ENCODE assay signal across 19 mouse cellular contexts in genomic region chr5:62760791-62761504, GRCm38 (mm10). TPM values are rescaled to one million over a fixed set of nuclear protein-coding genes. Genes with fewer than 3 reads are reported as not detected.
DNase-seq lines count a peak whose midpoint lies in the region; ATAC-seq and TF ChIP-seq lines count a peak whose summit lies in the region.
"Had no signal": no experiment of that assay in that cellular context is flagged by ENCODE, and none has a peak within 500 bp of the region (broad histone marks: within the 10 kb centered on the region; RNA-seq: fewer than 3 reads in every experiment).

No protein-coding gene starts in this region.

- H3K9ac ChIP-seq in hindbrain, embryonic 16.5 days (ENCODE audit: low read depth, low read length), result no peak overlapping the region
- H3K9ac ChIP-seq in hindbrain, embryonic 13.5 days, result no peak overlapping the region
- no peak overlapping the region for H3K9ac ChIP-seq in lung, embryonic 14.5 days
- H3K9ac ChIP-seq: embryonic facial prominence, embryonic 13.5 days; forebrain, embryonic 12.5 days; liver, embryonic 12.5 days; midbrain, embryonic 12.5 days had no signal

- peaks cover 2% of the 10 kb centered on the region; the same call in 1 of the 2 replicates for H3K4me1 ChIP-seq in hindbrain, embryonic 16.5 days (ENCODE audit: control insufficient read depth, insufficient read depth, low read depth, low read length)
- H3K4me1 ChIP-seq in hindbrain, embryonic 13.5 days (replicated peaks), result peaks cover 6% of the 10 kb centered on the region; the same call in 1 of the 2 replicates
- peaks cover 10% of the 10 kb centered on the region; the same call in 1 of the 2 replicates for H3K4me1 ChIP-seq in lung, embryonic 14.5 days (ENCODE audit: insufficient read depth)

- no peak overlapping the region for H3K27ac ChIP-seq in hindbrain, embryonic 16.5 days (ENCODE audit: low read depth, low read length)
- H3K27ac ChIP-seq in hindbrain, embryonic 13.5 days, result no peak overlapping the region
- peak overlapping the region; percentile 38; the same call in 1 of the 2 replicates for H3K27ac ChIP-seq in lung, embryonic 14.5 days (ENCODE audit: low read depth)
- H3K27ac ChIP-seq: embryonic facial prominence, embryonic 13.5 days; forebrain, embryonic 12.5 days; liver, embryonic 12.5 days; midbrain, embryonic 12.5 days had no signal

- peak; percentile 73 for DNase-seq in lung, embryonic 14.5 days
- no peak for DNase-seq in lung, postnatal 25 days (ENCODE audit: low spot score)
- DNase-seq in Patski (ENCODE audit: low read depth, low spot score), result peak; percentile 59
- no peak for DNase-seq in frontal cortex, postnatal 10 days (ENCODE audit: low spot score in 2 of 2)
- no peak for DNase-seq in layer of hippocampus, adult 9-11 months
- DNase-seq: adrenal gland, adult 8-10 months; cerebellum, postnatal 14 days; thymus, adult 2 months had no signal

- WGBS in hindbrain, embryonic 16.5 days, result 59% methylated on average over 5 of the region's 5 CpGs
- WGBS in hindbrain, embryonic 13.5 days, result 60% methylated on average over 5 of the region's 5 CpGs
- 25% methylated on average over 5 of the region's 5 CpGs for WGBS in lung, embryonic 14.5 days

- CTCF ChIA-PET in Patski (lab: Charles Lee), result no interaction called here

- no peak overlapping the region for H3K4me2 ChIP-seq in hindbrain, embryonic 16.5 days (ENCODE audit: low read length)
- H3K4me2 ChIP-seq in hindbrain, embryonic 13.5 days, result no peak overlapping the region
- no peak overlapping the region for H3K4me2 ChIP-seq in lung, embryonic 14.5 days
- H3K4me2 ChIP-seq: embryonic facial prominence, embryonic 13.5 days; forebrain, embryonic 12.5 days; liver, embryonic 12.5 days; midbrain, embryonic 12.5 days had no signal

- no peak overlapping the region for H3K4me3 ChIP-seq in hindbrain, embryonic 16.5 days (ENCODE audit: low read length)
- no peak overlapping the region for H3K4me3 ChIP-seq in hindbrain, embryonic 13.5 days
- H3K4me3 ChIP-seq in lung, embryonic 14.5 days (ENCODE audit: low read depth, low read length), result no peak overlapping the region
- H3K4me3 ChIP-seq: embryonic facial prominence, embryonic 13.5 days; forebrain, embryonic 12.5 days; liver, embryonic 12.5 days; midbrain, embryonic 12.5 days had no signal

- in situ Hi-C loops in Patski (cut with MboI; ENCODE audit: low pct_unique_long_range_greater_than_20kb), result no loop called here

- H3K9me3 ChIP-seq in hindbrain, embryonic 16.5 days (ENCODE audit: control insufficient read depth, low read length), result no peaks in the 10 kb centered on the region
- H3K9me3 ChIP-seq in hindbrain, embryonic 13.5 days, result no peaks in the 10 kb centered on the region
- no peaks in the 10 kb centered on the region for H3K9me3 ChIP-seq in lung, embryonic 14.5 days (ENCODE audit: low read depth, low read length)
- H3K9me3 ChIP-seq: embryonic facial prominence, embryonic 13.5 days; forebrain, embryonic 12.5 days; liver, embryonic 12.5 days; midbrain, embryonic 12.5 days had no signal

- POLR2A ChIA-PET in Patski (lab: Charles Lee), result no interaction called here

- H3K36me3 ChIP-seq in hindbrain, embryonic 16.5 days (ENCODE audit: control insufficient read depth, insufficient read depth, low read length), result no peaks in the 10 kb centered on the region
- no peaks in the 10 kb centered on the region for H3K36me3 ChIP-seq in hindbrain, embryonic 13.5 days
- H3K36me3 ChIP-seq in lung, embryonic 14.5 days (ENCODE audit: insufficient read depth), result no peaks in the 10 kb centered on the region
- H3K36me3 ChIP-seq: embryonic facial prominence, embryonic 13.5 days; forebrain, embryonic 12.5 days; liver, embryonic 12.5 days; midbrain, embryonic 12.5 days had no signal

- TF ChIP-seq CTCF in lung, embryonic 14.5 days (IDR thresholded peaks at IDR 0.05; ENCODE audit: low read depth), result no peak
- TF ChIP-seq CTCF in Patski (IDR thresholded peaks at IDR 0.05), result no peak

- peak; percentile 19; the same call in 1 of the 2 replicates for ATAC-seq in hindbrain, embryonic 16.5 days
- ATAC-seq in hindbrain, embryonic 13.5 days (ENCODE audit: low FRiP score), result no peak
- ATAC-seq in lung, embryonic 14.5 days (ENCODE audit: insufficient read depth), result peak; percentile 52; the same call in 1 of the 2 replicates
- peak; percentile 69 for ATAC-seq in Patski
- ATAC-seq in granulocyte monocyte progenitor cell, adult 5-6 weeks (replicated peaks; ENCODE audit: poor library complexity, severe bottlenecking), result peak; percentile 25
- ATAC-seq: liver, embryonic 12.5 days had no signal

- no peaks in the 10 kb centered on the region for H3K27me3 ChIP-seq in hindbrain, embryonic 16.5 days (replicated peaks; ENCODE audit: control insufficient read depth, insufficient read depth, low read length)
- no peaks in the 10 kb centered on the region for H3K27me3 ChIP-seq in hindbrain, embryonic 13.5 days
- H3K27me3 ChIP-seq in lung, embryonic 14.5 days (ENCODE audit: insufficient read depth, low read length), result no peaks in the 10 kb centered on the region
- H3K27me3 ChIP-seq in Patski, result no peaks in the 10 kb centered on the region
- H3K27me3 ChIP-seq: embryonic facial prominence, embryonic 13.5 days; forebrain, embryonic 12.5 days had no signal

RNA-seq across cellular contexts. Expression of gene Arap2, which starts 5.0 kb away (rescaled TPM):
- polyA plus RNA-seq in hindbrain, embryonic 16.5 days (2015; fragmentation: Nextera tagmentation; extraction: Ambion mirVana), result 7.4 and 8.4 TPM in 2 replicates
- polyA plus RNA-seq in hindbrain, embryonic 13.5 days (2015; fragmentation: Nextera tagmentation; extraction: Ambion mirVana), result 2.4 and 4.1 TPM in 2 replicates
- 6.6 and 7.0 TPM in 2 replicates for polyA plus RNA-seq in lung, embryonic 14.5 days (2014; fragmentation: Nextera tagmentation; extraction: Ambion mirVana)
- polyA plus RNA-seq in Patski (2021), result 15.6 TPM
- total RNA-seq in granulocyte monocyte progenitor cell, adult 5-6 weeks (2014; fragmentation: Nextera tagmentation), result 53.5 and 76.2 TPM in 2 replicates
- total RNA-seq in granulocyte monocyte progenitor cell, adult 5-6 weeks (2017), result 45.7 and 57.2 TPM in 2 replicates

RNA-seq across cellular contexts. Expression of gene Dthd1, which starts 52.7 kb away (rescaled TPM):
- polyA plus RNA-seq in hindbrain, embryonic 16.5 days (2015; fragmentation: Nextera tagmentation; extraction: Ambion mirVana), result not detected in 2 replicates
- not detected in 2 replicates for polyA plus RNA-seq in hindbrain, embryonic 13.5 days (2015; fragmentation: Nextera tagmentation; extraction: Ambion mirVana)
- polyA plus RNA-seq in lung, embryonic 14.5 days (2014; fragmentation: Nextera tagmentation; extraction: Ambion mirVana), result not detected in 2 replicates
- polyA plus RNA-seq in Patski (2021), result not detected
- not detected in 2 replicates for total RNA-seq in granulocyte monocyte progenitor cell, adult 5-6 weeks (2014; fragmentation: Nextera tagmentation)
- total RNA-seq in granulocyte monocyte progenitor cell, adult 5-6 weeks (2017), result not detected in 2 replicates
- total RNA-seq: adrenal gland, adult 8-10 months; gastrocnemius, adult 18-20 months; left cerebral cortex, postnatal 10 days had no signal
- polyA plus RNA-seq: embryonic facial prominence, embryonic 13.5 days; forebrain, embryonic 12.5 days; hindbrain, embryonic 11.5 days; liver, embryonic 12.5 days; midbrain, embryonic 12.5 days; neural tube, embryonic 11.5 days had no signal

Comparison
In these comparisons a context has a peak if more than half of its experiments do, and no peak if none do; other contexts are left out.
1. DNase-seq: peak in lung, embryonic 14.5 days (single experiment) and Patski (single experiment); none in lung, postnatal 25 days (single experiment), frontal cortex, postnatal 10 days (0 of 2) and layer of hippocampus, adult 9-11 months (single experiment).